In genomic region chr15:77822671-77823070, GRCm38 (mm10) we compare ENCODE assay signal across 12 mouse cellular contexts. TPM values are rescaled to one million over a fixed set of nuclear protein-coding genes. Genes with fewer than 3 reads are reported as not detected.
DNase-seq lines count a peak whose midpoint lies in the region; ATAC-seq and TF ChIP-seq lines count a peak whose summit lies in the region.
"Had no signal": no experiment of that assay in that cellular context is flagged by ENCODE, and none has a peak within 500 bp of the region (broad histone marks: within the 10 kb centered on the region; RNA-seq: fewer than 3 reads in every experiment).

No protein-coding gene starts in this region.

- TF ChIP-seq EP300 in heart, postnatal 0 days (IDR thresholded peaks at IDR 0.05; ENCODE audit: low read depth), result no peak
- no peak for TF ChIP-seq EP300 in ES-Bruce4 (IDR thresholded peaks at IDR 0.05; ENCODE audit: insufficient read depth, low read depth, low read length)

- no peak overlapping the region for H3K4me2 ChIP-seq in heart, postnatal 0 days (ENCODE audit: low read depth, low read length)
- H3K4me2 ChIP-seq in embryonic facial prominence, embryonic 15.5 days (replicated peaks), result no peak overlapping the region
- 0 out of 2 replicates have a peak overlapping the region, but pooled peaks have one; percentile 19 for H3K4me2 ChIP-seq in liver, embryonic 16.5 days (ENCODE audit: low read depth, low read length)
- no peak overlapping the region for H3K4me2 ChIP-seq in midbrain, embryonic 14.5 days (ENCODE audit: low read length)
- H3K4me2 ChIP-seq: hindbrain, embryonic 13.5 days had no signal

- no peaks in the 10 kb centered on the region for H3K36me3 ChIP-seq in heart, postnatal 0 days (replicated peaks; ENCODE audit: control insufficient read depth, insufficient read depth, low read length)
- no peaks in the 10 kb centered on the region for H3K36me3 ChIP-seq in ES-Bruce4 (ENCODE audit: control insufficient read depth, insufficient read depth, low read length, poor library complexity, severe bottlenecking)
- H3K36me3 ChIP-seq in embryonic facial prominence, embryonic 15.5 days, result no peaks in the 10 kb centered on the region
- H3K36me3 ChIP-seq in liver, embryonic 16.5 days (ENCODE audit: control insufficient read depth, insufficient read depth), result no peaks in the 10 kb centered on the region
- H3K36me3 ChIP-seq in midbrain, embryonic 14.5 days (ENCODE audit: control insufficient read depth, insufficient read depth, low read length), result no peaks in the 10 kb centered on the region
- H3K36me3 ChIP-seq: hindbrain, embryonic 13.5 days had no signal

- peaks cover 80% of the 10 kb centered on the region for H3K4me1 ChIP-seq in heart, postnatal 0 days (ENCODE audit: control insufficient read depth, insufficient read depth)
- H3K4me1 ChIP-seq in ES-Bruce4 (ENCODE audit: control insufficient read depth, insufficient read depth, low read length), result peaks cover 17% of the 10 kb centered on the region
- H3K4me1 ChIP-seq in embryonic facial prominence, embryonic 15.5 days, result peaks cover 79% of the 10 kb centered on the region
- H3K4me1 ChIP-seq in liver, embryonic 16.5 days (ENCODE audit: control insufficient read depth, low read depth, low read length), result peaks cover 79% of the 10 kb centered on the region
- peaks cover 9% of the 10 kb centered on the region; the same call in 1 of the 2 replicates for H3K4me1 ChIP-seq in midbrain, embryonic 14.5 days (ENCODE audit: control insufficient read depth, insufficient read depth, low read length)

- no peak for TF ChIP-seq CTCF in heart, postnatal 0 days (IDR thresholded peaks at IDR 0.05; ENCODE audit: low read depth)
- TF ChIP-seq CTCF in ES-Bruce4 (IDR thresholded peaks at IDR 0.05; ENCODE audit: low read depth, low read length), result no peak

- DNase-seq in heart, postnatal 0 days (ENCODE audit: low spot score), result no peak
- DNase-seq in heart, adult 9 months (ENCODE audit: low spot score in 2 of 2), result no peak
- no peak for DNase-seq in midbrain, embryonic 14.5 days
- no peak for DNase-seq in urinary bladder, postnatal 10 days (ENCODE audit: low spot score)
- DNase-seq: adrenal gland, adult 8-10 months; cerebellum, postnatal 10 days; retina, postnatal 1 day had no signal

- peak overlapping the region; percentile 81 for H3K27ac ChIP-seq in heart, postnatal 0 days (ENCODE audit: low read depth)
- peak overlapping the region; percentile 62 for H3K27ac ChIP-seq in ES-Bruce4 (ENCODE audit: insufficient read depth, low read length)
- H3K27ac ChIP-seq in embryonic facial prominence, embryonic 15.5 days (replicated peaks), result peak overlapping the region; percentile 80
- peak overlapping the region; percentile 80 for H3K27ac ChIP-seq in liver, embryonic 16.5 days (ENCODE audit: low read length)
- H3K27ac ChIP-seq in midbrain, embryonic 14.5 days (replicated peaks; ENCODE audit: low read depth, low read length), result no peak overlapping the region
- H3K27ac ChIP-seq: hindbrain, embryonic 13.5 days had no signal

- ATAC-seq in heart, postnatal 0 days (ENCODE audit: insufficient read depth, low read depth), result no peak
- no peak for ATAC-seq in embryonic facial prominence, embryonic 15.5 days (ENCODE audit: insufficient number of reproducible peaks, low FRiP score, low TSS enrichment, low read depth)
- ATAC-seq in liver, embryonic 16.5 days (ENCODE audit: low read depth), result no peak
- no peak for ATAC-seq in midbrain, embryonic 14.5 days (ENCODE audit: low FRiP score, low TSS enrichment)
- ATAC-seq: forebrain, embryonic 14.5 days had no signal

- no peak for TF ChIP-seq POLR2A in ES-Bruce4 (IDR thresholded peaks at IDR 0.05; ENCODE audit: insufficient read depth, low read length)

- no peak overlapping the region for H3K4me3 ChIP-seq in heart, postnatal 0 days (ENCODE audit: low read depth, low read length)
- no peak overlapping the region for H3K4me3 ChIP-seq in ES-Bruce4 (ENCODE audit: low read depth, low read length)
- H3K4me3 ChIP-seq in embryonic facial prominence, embryonic 15.5 days (replicated peaks), result no peak overlapping the region
- H3K4me3 ChIP-seq in liver, embryonic 16.5 days (ENCODE audit: low read depth, low read length), result no peak overlapping the region
- no peak overlapping the region for H3K4me3 ChIP-seq in midbrain, embryonic 14.5 days (replicated peaks; ENCODE audit: low read depth, low read length)
- H3K4me3 ChIP-seq: hindbrain, embryonic 13.5 days had no signal

- no peak overlapping the region for H3K9ac ChIP-seq in heart, postnatal 0 days (replicated peaks; ENCODE audit: low read depth, low read length)
- H3K9ac ChIP-seq in ES-Bruce4 (ENCODE audit: low read depth, poor library complexity, severe bottlenecking), result no peak overlapping the region
- no peak overlapping the region for H3K9ac ChIP-seq in embryonic facial prominence, embryonic 15.5 days
- peak overlapping the region; percentile 48; the same call in 1 of the 2 replicates for H3K9ac ChIP-seq in liver, embryonic 16.5 days (ENCODE audit: low read depth, low read length)
- H3K9ac ChIP-seq in midbrain, embryonic 14.5 days (replicated peaks; ENCODE audit: low read length), result no peak overlapping the region
- H3K9ac ChIP-seq: hindbrain, embryonic 13.5 days had no signal

- WGBS in heart, postnatal 0 days, result 34% methylated on average over 2 of the region's 2 CpGs
- 56% methylated on average over 2 of the region's 2 CpGs for WGBS in embryonic facial prominence, embryonic 15.5 days
- WGBS in liver, embryonic 16.5 days (ENCODE audit: insufficient replicate concordance), result 28% methylated on average over 2 of the region's 2 CpGs
- WGBS in midbrain, embryonic 14.5 days, result 73% methylated on average over 2 of the region's 2 CpGs

- no peaks in the 10 kb centered on the region for H3K9me3 ChIP-seq in heart, postnatal 0 days (replicated peaks; ENCODE audit: control insufficient read depth, low read length)
- no peaks in the 10 kb centered on the region for H3K9me3 ChIP-seq in ES-Bruce4 (replicated peaks; ENCODE audit: control insufficient read depth, insufficient read depth, low read length, poor library complexity, severe bottlenecking)
- no peaks in the 10 kb centered on the region for H3K9me3 ChIP-seq in embryonic facial prominence, embryonic 15.5 days (replicated peaks)
- H3K9me3 ChIP-seq in liver, embryonic 16.5 days (replicated peaks; ENCODE audit: control insufficient read depth, low read length), result no peaks in the 10 kb centered on the region
- H3K9me3 ChIP-seq in midbrain, embryonic 14.5 days (ENCODE audit: control insufficient read depth, low read length), result no peaks in the 10 kb centered on the region
- H3K9me3 ChIP-seq: hindbrain, embryonic 13.5 days had no signal

- H3K27me3 ChIP-seq in heart, postnatal 0 days (ENCODE audit: control insufficient read depth, insufficient read depth, low read length), result no peaks in the 10 kb centered on the region
- no peaks in the 10 kb centered on the region for H3K27me3 ChIP-seq in ES-Bruce4 (ENCODE audit: control insufficient read depth, insufficient read depth, low read length, poor library complexity, severe bottlenecking)
- no peaks in the 10 kb centered on the region for H3K27me3 ChIP-seq in embryonic facial prominence, embryonic 15.5 days
- H3K27me3 ChIP-seq in liver, embryonic 16.5 days (ENCODE audit: control insufficient read depth, insufficient read depth, low read depth, low read length), result no peaks in the 10 kb centered on the region
- H3K27me3 ChIP-seq in midbrain, embryonic 14.5 days (ENCODE audit: control insufficient read depth, insufficient read depth, low read length), result no peaks in the 10 kb centered on the region
- H3K27me3 ChIP-seq: hindbrain, embryonic 13.5 days had no signal

RNA-seq across cellular contexts. Expression of gene Myh9, which starts 19.3 kb away (rescaled TPM):
- total RNA-seq in heart, postnatal 0 days (2014; rRNA removed; ENCODE audit: low replicate concordance), result 62.0 and 63.6 TPM in 2 replicates
- polyA plus RNA-seq in heart, postnatal 0 days (2015; fragmentation: Nextera tagmentation; extraction: Ambion mirVana), result 15.7 and 17.5 TPM in 2 replicates
- polyA plus RNA-seq in ES-Bruce4 (2011; ENCODE audit: insufficient read depth, insufficient read length, low read depth, missing spikeins), result 584 and 601 TPM in 2 replicates
- 41.1 and 41.7 TPM in 2 replicates for polyA plus RNA-seq in embryonic facial prominence, embryonic 15.5 days (2015; fragmentation: Nextera tagmentation; extraction: Ambion mirVana)
- polyA plus RNA-seq in liver, embryonic 16.5 days (2015; fragmentation: Nextera tagmentation; extraction: Ambion mirVana), result 19.7 and 21.9 TPM in 2 replicates
- 7.3 and 14.8 TPM in 2 replicates for polyA plus RNA-seq in midbrain, embryonic 14.5 days (2014; fragmentation: Nextera tagmentation; extraction: Ambion mirVana)

Comparison
In these comparisons a context has a peak if more than half of its experiments do, and no peak if none do; other contexts are left out.
1. RNA of gene Myh9, which starts 19.3 kb away (polyA plus RNA-seq): 584 to 601 TPM in ES-Bruce4; 41.1 to 41.7 TPM in embryonic facial prominence, embryonic 15.5 days, 19.7 to 21.9 TPM in liver, embryonic 16.5 days, 15.7 to 17.5 TPM in heart, postnatal 0 days and 7.3 to 14.8 TPM in midbrain, embryonic 14.5 days; every median in the first group is over 10 times any median in the second.